Mouse (Mus musculus) MEL (cell line): ENCODE data around the gene Gstp2.

ENCODE experiments used
- CTCF ChIP-seq, 3 experiments: IDR thresholded peaks in 2 of 3; conservative IDR thresholded peaks in 1 of 3; 2 replicates each; pipeline ENCODE4 v1.5.1; 2011 to 2012; ENCODE audit warnings: low read length in 3 of 3, low read depth in 2 of 3, mild to moderate bottlenecking in 2 of 3, improper control_type of control experiment in 1 of 3, inconsistent platforms in 1 of 3, mixed read lengths in 1 of 3, moderate library complexity in 1 of 3; ENCODE audit not compliant: control insufficient read depth in 1 of 3, insufficient read depth in 1 of 3, poor library complexity in 1 of 3, severe bottlenecking in 1 of 3
- MXI1 ChIP-seq: IDR thresholded peaks from 2 replicates; pipeline ENCODE4 v1.6.1; 2011; ENCODE audit warnings: mild to moderate bottlenecking, low read depth, low read length, improper control_type of control experiment
- USF1 ChIP-seq: IDR thresholded peaks from 2 replicates; pipeline ENCODE4 v1.6.1; 2014; ENCODE audit warnings: low read depth, mild to moderate bottlenecking, inconsistent platforms, low read length, improper control_type of control experiment, moderate library complexity

DNA sequence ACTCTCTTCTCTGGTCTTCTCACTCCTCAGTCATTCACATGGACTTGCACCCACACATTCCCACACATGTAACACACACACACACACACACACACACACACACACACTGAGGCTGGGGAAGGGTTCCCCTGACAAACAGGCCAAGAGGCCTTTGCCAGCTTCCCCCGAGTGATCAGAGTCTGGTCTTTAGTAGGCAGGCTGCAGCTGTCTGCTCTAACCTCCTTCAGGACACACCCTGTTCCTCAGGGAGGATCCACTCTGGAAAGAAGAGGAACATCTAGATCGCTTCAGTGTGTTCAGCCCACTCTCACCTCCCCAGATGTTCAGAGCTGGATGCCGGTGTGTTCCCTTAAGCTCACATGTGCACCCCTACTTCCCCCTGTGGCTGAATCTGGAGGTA is 48.5 kb upstream of the Gstp2 start:
- TF ChIP-seq CTCF (IDR thresholded peaks at IDR 0.05 in 2 of 3, conservative IDR thresholded peaks at IDR 0.05 in 1 of 3; ENCODE audit: control insufficient read depth in 1 of 3, insufficient read depth in 1 of 3, low read depth in 2 of 3, low read length in 3 of 3, poor library complexity in 1 of 3, severe bottlenecking in 1 of 3) (no peak), USF1 (no peak), MXI1 (no peak)
